Mouse (Mus musculus) liver, adult 2 months (tissue): ENCODE measurements around the gene Ptgir. TPM values are rescaled to one million over a fixed set of nuclear protein-coding genes. Genes with fewer than 3 reads are reported as not detected.

ENCODE experiments used
- DNase-seq: peaks from one replicate; pipeline ENCODE4 v3.0.0-alpha.2; 2011; ENCODE audit warnings: low read depth, low spot score; ENCODE audit errors: extremely low read depth
- H3K27ac ChIP-seq: fragments of 200-500 bp; replicated peaks from 2 replicates; pipeline ENCODE4 v1.5.1; 2012; ENCODE audit warnings: low read depth, mild to moderate bottlenecking, control low read depth, inconsistent platforms, low read length; ENCODE audit not compliant: insufficient read depth
- H3K27me3 ChIP-seq: fragments of 200-500 bp; 2 replicates; pipeline ENCODE4 v1.6.1; 2012; ENCODE audit warnings: mild to moderate bottlenecking, moderate library complexity, low read length, inconsistent platforms; ENCODE audit not compliant: control insufficient read depth, insufficient read depth
- H3K36me3 ChIP-seq: fragments of 200-500 bp; 2 replicates; pipeline ENCODE4 v1.6.1; 2012; ENCODE audit warnings: low read length, inconsistent platforms; ENCODE audit not compliant: control insufficient read depth, insufficient read depth
- H3K4me1 ChIP-seq: fragments of 200-500 bp; 2 replicates; pipeline ENCODE4 v1.6.1; 2011; ENCODE audit warnings: low read length; ENCODE audit not compliant: control insufficient read depth, insufficient read depth
- H3K4me3 ChIP-seq: fragments of 200-500 bp; 2 replicates; pipeline ENCODE4 v1.5.1; 2011; ENCODE audit warnings: low read depth, mild to moderate bottlenecking, control low read depth, low read length, moderate library complexity; ENCODE audit not compliant: insufficient read depth
- H3K79me2 ChIP-seq: fragments of 200-500 bp; 2 replicates; pipeline ENCODE4 v1.6.1; 2012; ENCODE audit warnings: inconsistent platforms, mild to moderate bottlenecking, low read length, moderate library complexity; ENCODE audit not compliant: control insufficient read depth, insufficient read depth
- H3K9ac ChIP-seq: fragments of 200-500 bp; 2 replicates; pipeline ENCODE4 v1.6.1; 2012; ENCODE audit warnings: low read depth, mild to moderate bottlenecking, control low read depth, inconsistent platforms, low read length
- CTCF ChIP-seq: fragments of 200-500 bp; IDR thresholded peaks from 2 replicates; pipeline ENCODE4 v1.5.1; 2011; ENCODE audit warnings: low read depth, low read length, control low read depth
- POLR2A ChIP-seq: fragments of 200-500 bp; IDR thresholded peaks from 2 replicates; pipeline ENCODE4 v1.6.1; 2011; ENCODE audit warnings: low read length, control low read depth; ENCODE audit not compliant: insufficient read depth; ENCODE audit errors: extremely low read depth
- WGBS: fragments of 180-500 bp; shearing (Covaris S2); methylation state at CpG from one replicate; pipeline ENCODE4 v1.1.7; 2018; 5-methylcytosine and 5-hydroxymethylcytosine counted together
- polyA plus RNA-seq: library from polyadenylated mRNA; depleted of rRNA; stranded (reverse); fragments of >200 nt; gene quantifications from 2 replicates; pipeline ENCODE4 v1.2.3, GENCODE M21; 2012
- total RNA-seq: library from RNA; depleted of rRNA; stranded (reverse); fragments of >200 nt; gene quantifications from 2 replicates; pipeline ENCODE4 v1.2.3, GENCODE M21; 2014

The Ptgir gene
- total and polyA plus RNA-seq, 2 experiments, result 0.09 to 0.33 TPM

GRCm38 (mm10) chr7:16876006-16876405 lies 30.3 kb upstream of the Ptgir start:
- H3K4me3 ChIP-seq, result no peak overlapping the region
- peaks cover 4% of the 10 kb centered on the region; the same call in 1 of the 2 replicates for H3K27me3 ChIP-seq
- no peaks in the 10 kb centered on the region for H3K36me3 ChIP-seq
- WGBS, result 33% methylated on average over 11 of the region's 11 CpGs
- no peaks in the 10 kb centered on the region; the same call in 1 of the 2 replicates for H3K4me1 ChIP-seq
- TF ChIP-seq POLR2A (no peak), CTCF (no peak)
- no peaks in the 10 kb centered on the region for H3K79me2 ChIP-seq
- H3K27ac ChIP-seq, result no peak overlapping the region
- H3K9ac ChIP-seq, result no peak overlapping the region
- DNase-seq, result no peak

- Histone ChIP-seq H3K4me3 (no peak overlapping the region), H3K79me2 (no peaks in the 10 kb centered on the region), H3K9ac (no peak overlapping the region), H3K36me3 (no peaks in the 10 kb centered on the region), H3K27me3 (peaks cover 4% of the 10 kb centered on the region; the same call in 1 of the 2 replicates), H3K27ac (no peak overlapping the region), H3K4me1 (no peaks in the 10 kb centered on the region; the same call in 1 of the 2 replicates)
- no peak for DNase-seq
- WGBS, result 33% methylated on average over 13 of the region's 13 CpGs
- TF ChIP-seq CTCF (no peak), POLR2A (no peak)
Observed at GRCm38 (mm10) chr7:16876608-16877007, 29.7 kb upstream of the Ptgir start.

DNA sequence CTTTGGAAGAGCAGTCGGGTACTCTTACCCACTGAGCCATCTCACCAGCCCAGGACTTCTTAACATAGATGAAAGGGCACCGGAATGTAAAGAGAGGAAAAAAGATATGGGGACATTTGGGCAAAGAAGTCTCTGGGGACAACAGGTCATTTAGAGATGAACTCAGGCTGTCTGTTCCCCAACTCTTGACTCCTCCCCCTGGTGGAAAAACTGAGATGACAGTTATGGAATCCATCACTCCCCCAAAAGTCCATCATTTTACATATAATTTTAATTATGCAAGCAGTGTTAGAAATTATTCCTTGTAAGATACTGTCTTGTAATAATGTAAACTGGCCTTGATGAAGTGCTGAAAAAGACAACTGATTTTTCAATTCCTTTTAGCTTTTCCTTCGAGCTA lies 28.6 kb upstream of the Ptgir start:
- Histone ChIP-seq H3K27ac (no peak overlapping the region), H3K9ac (no peak overlapping the region), H3K79me2 (no peaks in the 10 kb centered on the region), H3K36me3 (no peaks in the 10 kb centered on the region), H3K4me3 (no peak overlapping the region), H3K27me3 (peaks cover 4% of the 10 kb centered on the region; the same call in 1 of the 2 replicates), H3K4me1 (no peaks in the 10 kb centered on the region; the same call in 1 of the 2 replicates)
- TF ChIP-seq POLR2A, result no peak
- no peak for TF ChIP-seq CTCF
- 87% methylated on average over 3 of the region's 3 CpGs for WGBS
- no peak for DNase-seq

- TF ChIP-seq CTCF (no peak), POLR2A (no peak)
- peaks cover 5% of the 10 kb centered on the region for H3K27me3 ChIP-seq
- no peak for DNase-seq
Observed at GRCm38 (mm10) chr7:16879796-16880547, 26.3 kb upstream of the Ptgir start.

DNA sequence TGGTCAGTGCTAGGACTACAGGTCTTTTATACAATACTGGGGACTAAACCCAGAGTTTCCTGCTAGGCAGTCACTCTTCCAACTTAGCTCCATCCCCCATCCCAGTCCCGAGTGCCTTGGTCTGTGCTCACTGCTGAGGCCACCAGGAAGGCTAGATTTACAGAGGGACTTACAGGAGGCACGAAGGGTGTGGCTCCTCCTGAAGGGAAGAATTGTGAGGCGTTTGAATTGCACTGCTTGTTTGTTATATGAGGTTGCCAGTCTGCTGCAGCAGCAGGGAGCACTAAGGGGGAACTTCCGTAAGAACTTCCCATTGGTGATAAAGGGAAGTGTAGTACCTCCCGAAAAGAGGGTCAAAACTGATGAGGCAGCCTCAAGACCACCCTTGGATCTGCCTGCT lies 25.7 kb upstream of the Ptgir start:
- H3K27ac ChIP-seq, result no peak overlapping the region
- WGBS, result 59% methylated on average over 5 of the region's 5 CpGs
- peaks cover 9% of the 10 kb centered on the region for H3K27me3 ChIP-seq
- H3K79me2 ChIP-seq, result no peaks in the 10 kb centered on the region
- H3K9ac ChIP-seq, result no peak overlapping the region
- DNase-seq, result no peak
- no peak overlapping the region for H3K4me3 ChIP-seq
- H3K4me1 ChIP-seq, result no peaks in the 10 kb centered on the region; the same call in 1 of the 2 replicates
- TF ChIP-seq POLR2A, result no peak
- TF ChIP-seq CTCF, result no peak
- H3K36me3 ChIP-seq, result no peaks in the 10 kb centered on the region

More at GRCm38 (mm10) chr7:16879796-16880547, 26.3 kb upstream of the Ptgir start:
- no peaks in the 10 kb centered on the region; the same call in 1 of the 2 replicates for H3K4me1 ChIP-seq
- H3K27ac ChIP-seq, result no peak overlapping the region
- H3K4me3 ChIP-seq, result no peak overlapping the region
- 65% methylated on average over 9 of the region's 9 CpGs for WGBS
- no peak overlapping the region for H3K9ac ChIP-seq
- H3K79me2 ChIP-seq, result no peaks in the 10 kb centered on the region
- no peaks in the 10 kb centered on the region for H3K36me3 ChIP-seq

DNA sequence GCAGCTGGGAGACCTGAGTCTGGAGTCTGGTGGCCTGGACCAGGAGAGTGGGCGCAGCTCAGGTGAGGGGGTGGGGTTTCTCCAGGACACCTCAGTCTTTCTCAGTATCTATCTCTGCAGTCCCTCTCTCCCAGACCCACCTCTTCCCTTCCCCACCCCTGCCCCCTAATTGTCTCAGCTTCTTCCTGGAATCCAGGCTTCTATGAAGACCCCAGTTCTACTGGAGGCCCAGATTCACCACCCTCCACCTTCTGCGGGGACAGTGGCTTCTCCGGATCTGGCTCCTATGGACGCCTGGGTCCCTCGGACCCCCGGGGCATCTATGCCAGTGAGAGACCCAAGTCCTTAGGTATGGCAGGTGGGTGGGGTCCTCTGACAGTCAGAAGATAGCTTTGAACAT lies 23.1 kb upstream of the Ptgir start:
- Histone ChIP-seq H3K9ac (no peak overlapping the region), H3K36me3 (no peaks in the 10 kb centered on the region), H3K27ac (no peak overlapping the region), H3K4me1 (no peaks in the 10 kb centered on the region), H3K79me2 (no peaks in the 10 kb centered on the region), H3K27me3 (peaks cover 16% of the 10 kb centered on the region), H3K4me3 (no peak overlapping the region)
- WGBS, result 91% methylated on average over 6 of the region's 6 CpGs
- no peak for DNase-seq
- no peak for TF ChIP-seq POLR2A
- no peak for TF ChIP-seq CTCF
